Mouse (Mus musculus) cortical plate, adult 2 months (tissue): Measurements from ENCODE around the gene Arl14. TPM values are rescaled to one million over a fixed set of nuclear protein-coding genes. Genes with fewer than 3 reads are reported as not detected.

Source experiments
- H3K27ac ChIP-seq: fragments of 200-500 bp; 2 replicates; pipeline ENCODE4 v1.5.1; 2012; ENCODE audit warnings: low read length, control low read depth, inconsistent platforms; ENCODE audit not compliant: insufficient read depth
- H3K4me1 ChIP-seq: fragments of 200-500 bp; 2 replicates; pipeline ENCODE4 v1.6.1; 2011; ENCODE audit warnings: low read length; ENCODE audit not compliant: control insufficient read depth, insufficient read depth
- H3K4me3 ChIP-seq: fragments of 200-500 bp; 2 replicates; pipeline ENCODE4 v1.5.1; 2011; ENCODE audit warnings: mild to moderate bottlenecking, low read length, control low read depth; ENCODE audit not compliant: insufficient read depth
- CTCF ChIP-seq: fragments of 200-500 bp; IDR thresholded peaks from 2 replicates; pipeline ENCODE4 v1.5.1; 2011; ENCODE audit warnings: mild to moderate bottlenecking, control low read depth, low read length; ENCODE audit not compliant: insufficient read depth; ENCODE audit errors: extremely low read depth
- POLR2A ChIP-seq: fragments of 200-500 bp; IDR thresholded peaks from 2 replicates; pipeline ENCODE4 v1.6.1; 2011; ENCODE audit warnings: mild to moderate bottlenecking, low read length, control low read depth; ENCODE audit not compliant: insufficient read depth; ENCODE audit errors: extremely low read depth
- polyA plus RNA-seq: library from polyadenylated mRNA; depleted of rRNA; stranded (reverse); fragments of >200 nt; gene quantifications from 2 replicates; pipeline ENCODE4 v1.2.3, GENCODE M21; 2012; rRNA removed

The Arl14 gene
- polyA plus RNA-seq = not detected in 2 replicates

- no peak within 1 kb of the TSS for H3K27ac ChIP-seq
- no peak within 1 kb of the TSS for H3K4me3 ChIP-seq
- TF ChIP-seq CTCF = no peak
- no peaks in the 10 kb centered on the region for H3K4me1 ChIP-seq
Observed at GRCm38 (mm10) chr3:69221806-69222501, at the start of gene Arl14. Gene Arl14 (plus strand): TSS chr3:69222419.

- TF ChIP-seq CTCF = no peak
- Histone ChIP-seq H3K27ac (no peak overlapping the region), H3K4me3 (no peak overlapping the region), H3K4me1 (no peaks in the 10 kb centered on the region)
Observed at GRCm38 (mm10) chr3:69175229-69175628, 47.0 kb upstream of the Arl14 start.

- Histone ChIP-seq H3K4me1 (no peaks in the 10 kb centered on the region), H3K27ac (no peak overlapping the region), H3K4me3 (no peak overlapping the region)
- no peak for TF ChIP-seq POLR2A
- TF ChIP-seq CTCF = no peak
Observed at GRCm38 (mm10) chr3:69177168-69177797, 44.9 kb upstream of the Arl14 start.

GRCm38 (mm10) chr3:69177914-69178313 is 44.3 kb upstream of the Arl14 start:
- Histone ChIP-seq H3K27ac (no peak overlapping the region), H3K4me1 (no peaks in the 10 kb centered on the region), H3K4me3 (no peak overlapping the region)
- TF ChIP-seq CTCF (no peak), POLR2A (no peak)

- Histone ChIP-seq H3K27ac (no peak overlapping the region), H3K4me3 (no peak overlapping the region), H3K4me1 (no peaks in the 10 kb centered on the region)
- TF ChIP-seq POLR2A (no peak), CTCF (no peak)
Observed at GRCm38 (mm10) chr3:69178365-69179004, 43.7 kb upstream of the Arl14 start.

GRCm38 (mm10) chr3:69181531-69181930 is 40.7 kb upstream of the Arl14 start:
- TF ChIP-seq POLR2A = no peak
- TF ChIP-seq CTCF = no peak
- Histone ChIP-seq H3K27ac (no peak overlapping the region), H3K4me1 (no peaks in the 10 kb centered on the region), H3K4me3 (no peak overlapping the region)

- H3K4me3 ChIP-seq = no peak overlapping the region
- no peak for TF ChIP-seq CTCF
- TF ChIP-seq POLR2A = no peak
- no peak overlapping the region for H3K27ac ChIP-seq
- no peaks in the 10 kb centered on the region for H3K4me1 ChIP-seq
Observed at GRCm38 (mm10) chr3:69182225-69182624, 40.0 kb upstream of the Arl14 start.

- no peak overlapping the region for H3K4me3 ChIP-seq
- no peak overlapping the region for H3K27ac ChIP-seq
- TF ChIP-seq POLR2A = no peak
- no peak for TF ChIP-seq CTCF
- H3K4me1 ChIP-seq = no peaks in the 10 kb centered on the region
Observed at GRCm38 (mm10) chr3:69185244-69185643, 37.0 kb upstream of the Arl14 start.

- Histone ChIP-seq H3K4me1 (no peaks in the 10 kb centered on the region), H3K4me3 (no peak overlapping the region), H3K27ac (no peak overlapping the region)
- TF ChIP-seq POLR2A (no peak), CTCF (no peak)
Observed at GRCm38 (mm10) chr3:69186031-69186430, 36.2 kb upstream of the Arl14 start.

- TF ChIP-seq POLR2A = no peak
- no peak for TF ChIP-seq CTCF
- H3K4me1 ChIP-seq = no peaks in the 10 kb centered on the region
- H3K27ac ChIP-seq = no peak overlapping the region
- H3K4me3 ChIP-seq = no peak overlapping the region
Observed at GRCm38 (mm10) chr3:69186643-69187042, 35.6 kb upstream of the Arl14 start.
